Mouse (Mus musculus): ENCODE results near the gene Faah. TPM values are rescaled to one million over a fixed set of nuclear protein-coding genes. Genes with fewer than 3 reads are reported as not detected.

Gene Faah
- total and polyA plus RNA-seq, 3 experiments, result 10.8 to 22.2 TPM; not detected in 1

DNA sequence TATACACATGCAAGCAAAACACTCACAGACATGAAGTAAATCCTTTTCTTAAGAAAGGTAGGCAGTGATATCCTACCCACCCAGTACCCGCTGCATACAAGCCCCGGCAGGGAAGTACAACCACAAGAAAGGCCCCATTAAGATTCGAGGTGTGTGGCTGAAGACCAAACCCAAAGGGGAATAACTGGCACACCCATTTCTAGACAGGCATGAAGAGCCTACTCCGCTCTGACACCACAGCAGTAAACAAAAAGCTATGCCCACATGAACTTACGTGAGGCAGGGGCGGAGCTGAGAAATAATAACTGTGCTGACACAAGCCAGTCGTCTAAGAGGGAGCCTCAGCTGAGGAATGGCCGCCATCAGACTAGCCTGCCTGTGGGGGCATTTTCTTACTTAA lies 7.5 kb downstream of the Faah start:
- Histone ChIP-seq H3K4me3 (ENCODE audit: control insufficient read depth in 1 of 2, insufficient read depth in 1 of 2, low read depth in 2 of 2, low read length in 2 of 2) (no peak overlapping the region), H3K9ac (ENCODE audit: control insufficient read depth, low read depth, low read length, poor library complexity, severe bottlenecking) (no peak overlapping the region), H3K36me3 (ENCODE audit: control insufficient read depth in 1 of 2, insufficient read depth in 2 of 2, low read length in 2 of 2) (peaks cover 0 to under 1% of the 10 kb centered on the region in 2 experiments; a peak in 2 of 4 replicates), H3K9me3 (replicated peaks; ENCODE audit: insufficient read depth, low read length) (no peaks in the 10 kb centered on the region), H3K4me1 (ENCODE audit: control insufficient read depth in 1 of 2, insufficient read depth in 2 of 2, low read length in 2 of 2) (no peaks in the 10 kb centered on the region), H3K27me3 (ENCODE audit: control insufficient read depth in 1 of 2, insufficient read depth in 2 of 2, low read length in 2 of 2) (no peaks in the 10 kb centered on the region), H3K79me2 (ENCODE audit: control insufficient read depth, insufficient read depth, low read length, poor library complexity) (peaks cover 4% of the 10 kb centered on the region; the same call in 1 of the 2 replicates), H3K27ac (ENCODE audit: control insufficient read depth, low read depth, low read length) (no peak overlapping the region)
- no peak for TF ChIP-seq ELF1 (IDR thresholded peaks at IDR 0.05; ENCODE audit: low read depth, low read length)
- no peak for TF ChIP-seq MYC (IDR thresholded peaks at IDR 0.05; ENCODE audit: low read depth, low read length)
- no peak for TF ChIP-seq MEF2A (IDR thresholded peaks at IDR 0.05; ENCODE audit: extremely low read depth, insufficient replicate concordance, low read depth, low read length, poor library complexity, severe bottlenecking)
- TF ChIP-seq EP300 (IDR thresholded peaks at IDR 0.05; ENCODE audit: low read depth in 1 of 2, low read length in 2 of 2), result no peak
- no peak for TF ChIP-seq POLR2AphosphoS5 (IDR thresholded peaks at IDR 0.05; ENCODE audit: borderline replicate concordance, low read depth, low read length)
- no peak for TF ChIP-seq HCFC1 (IDR thresholded peaks at IDR 0.05; ENCODE audit: low read depth, low read length)
- TF ChIP-seq MAX (IDR thresholded peaks at IDR 0.05; ENCODE audit: low read length), result no peak
- no peak for TF ChIP-seq SMC3 (IDR thresholded peaks at IDR 0.05; ENCODE audit: low read depth, low read length)
- TF ChIP-seq ZNF384 (IDR thresholded peaks at IDR 0.05; ENCODE audit: low read depth, low read length), result no peak
- TF ChIP-seq ETS1 (IDR thresholded peaks at IDR 0.05; ENCODE audit: low read depth, low read length), result no peak
- TF ChIP-seq USF1 (IDR thresholded peaks at IDR 0.05; ENCODE audit: low read depth, low read length), result no peak
- no peak for TF ChIP-seq E2F4 (IDR thresholded peaks at IDR 0.05; ENCODE audit: borderline replicate concordance, low read depth, low read length)
- no peak for TF ChIP-seq KAT2A (conservative IDR thresholded peaks at IDR 0.05; ENCODE audit: low read depth, low read length)
- TF ChIP-seq UBTF (IDR thresholded peaks at IDR 0.05; ENCODE audit: borderline replicate concordance, insufficient read depth, low read depth, low read length), result no peak
- no peak for DNase-seq (ENCODE audit: low read depth, low spot score)

DNA sequence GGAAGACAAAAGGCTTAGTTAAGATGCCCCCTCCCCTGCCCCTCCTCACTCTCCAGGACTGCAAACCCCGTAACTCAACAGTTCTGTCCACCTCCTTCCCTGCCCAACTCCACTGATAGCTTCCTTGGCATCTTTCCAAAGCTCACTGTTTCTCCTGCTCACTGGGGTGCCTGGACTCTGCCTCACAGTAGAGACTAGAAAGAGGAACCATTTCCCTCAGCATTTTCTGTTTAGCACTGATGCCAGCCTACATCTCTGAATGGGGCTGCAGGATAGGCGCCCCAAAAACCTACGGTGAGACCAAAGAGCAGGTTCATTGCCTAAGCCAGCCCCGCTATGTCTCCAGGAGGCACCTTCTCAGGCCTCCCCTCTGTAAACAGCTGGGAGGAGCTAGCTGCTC lies 16.5 kb downstream of the Faah start:
- TF ChIP-seq JUND (IDR thresholded peaks at IDR 0.05; ENCODE audit: low read depth, low read length) (no peak), MAFK (IDR thresholded peaks at IDR 0.05; ENCODE audit: borderline replicate concordance, low read depth, low read length) (no peak), EP300 (IDR thresholded peaks at IDR 0.05; ENCODE audit: low read depth in 1 of 2, low read length in 2 of 2) (0 out of 4 replicates have a peak, but pooled peaks of 1 of the 2 experiments have one; percentile 11)
- Histone ChIP-seq H3K4me1 (ENCODE audit: control insufficient read depth in 1 of 2, insufficient read depth in 2 of 2, low read length in 2 of 2) (peaks cover 0 to 10% of the 10 kb centered on the region in 2 experiments; a peak in 3 of 4 replicates), H3K27me3 (ENCODE audit: control insufficient read depth in 1 of 2, insufficient read depth in 2 of 2, low read length in 2 of 2) (no peaks in the 10 kb centered on the region), H3K9ac (ENCODE audit: control insufficient read depth, low read depth, low read length, poor library complexity, severe bottlenecking) (no peak overlapping the region), H3K4me3 (ENCODE audit: control insufficient read depth in 1 of 2, insufficient read depth in 1 of 2, low read depth in 2 of 2, low read length in 2 of 2) (no peak overlapping the region), H3K79me2 (ENCODE audit: control insufficient read depth, insufficient read depth, low read length, poor library complexity) (no peaks in the 10 kb centered on the region), H3K9me3 (replicated peaks; ENCODE audit: insufficient read depth, low read length) (no peaks in the 10 kb centered on the region), H3K27ac (ENCODE audit: control insufficient read depth, low read depth, low read length) (no peak overlapping the region), H3K36me3 (ENCODE audit: control insufficient read depth in 1 of 2, insufficient read depth in 2 of 2, low read length in 2 of 2) (peaks cover 0 to 10% of the 10 kb centered on the region in 2 experiments; a peak in 2 of 4 replicates)
- DNase-seq (ENCODE audit: low read depth, low spot score), result peak; percentile 84
